Mouse (Mus musculus) 3T3-L1 (cell line): Measurements from ENCODE around the gene Gm10188.

Source experiments
- DNase-seq: peaks from one replicate; pipeline ENCODE4 v3.0.0-alpha.2; 2015; ENCODE audit warnings: low read depth, low spot score

Gm10188 gene

DNA sequence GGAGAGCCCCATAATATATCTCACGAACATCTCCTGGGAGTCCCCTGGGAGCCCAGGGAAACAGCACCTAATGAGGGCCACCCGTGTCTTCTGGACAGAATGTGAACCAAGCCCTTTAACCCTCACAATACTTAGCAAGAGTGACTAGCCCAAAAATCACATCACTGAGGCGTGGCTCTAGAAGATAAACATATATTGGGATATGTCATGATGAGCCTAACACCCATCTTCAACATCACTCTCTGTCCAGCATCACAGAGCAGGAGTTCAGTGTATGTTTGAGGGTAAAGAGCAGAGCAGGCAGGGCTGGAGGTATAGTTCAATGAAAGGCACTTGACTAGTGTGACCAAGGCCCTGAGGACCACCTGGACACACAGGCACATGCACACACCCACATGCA is at the start of gene Gm10188:
Gene Gm10188, minus strand, starts transcription at position 101 of the 400 bp plus-strand sequence.
- no peak for DNase-seq

DNA sequence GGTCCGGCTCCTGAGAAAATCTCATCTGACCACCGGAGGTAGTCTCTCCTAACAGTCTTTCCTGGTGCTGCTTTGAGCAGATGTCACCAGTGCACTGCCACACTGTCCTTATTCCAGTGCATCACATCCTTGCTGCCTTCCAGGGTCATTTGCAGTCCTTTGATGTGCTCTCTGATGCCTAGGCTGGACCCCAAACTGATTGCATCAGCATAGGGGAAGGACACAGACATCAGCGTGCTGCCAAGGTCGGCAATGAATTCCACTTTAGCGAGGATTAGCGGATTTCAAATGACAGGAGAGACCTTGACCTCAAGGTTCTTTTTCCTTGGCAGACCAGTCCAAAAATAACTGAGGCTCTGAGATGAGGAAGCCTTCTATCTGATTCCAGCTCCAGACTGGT is 47.6 kb upstream of the Gm10188 start:
- no peak for DNase-seq

DNA sequence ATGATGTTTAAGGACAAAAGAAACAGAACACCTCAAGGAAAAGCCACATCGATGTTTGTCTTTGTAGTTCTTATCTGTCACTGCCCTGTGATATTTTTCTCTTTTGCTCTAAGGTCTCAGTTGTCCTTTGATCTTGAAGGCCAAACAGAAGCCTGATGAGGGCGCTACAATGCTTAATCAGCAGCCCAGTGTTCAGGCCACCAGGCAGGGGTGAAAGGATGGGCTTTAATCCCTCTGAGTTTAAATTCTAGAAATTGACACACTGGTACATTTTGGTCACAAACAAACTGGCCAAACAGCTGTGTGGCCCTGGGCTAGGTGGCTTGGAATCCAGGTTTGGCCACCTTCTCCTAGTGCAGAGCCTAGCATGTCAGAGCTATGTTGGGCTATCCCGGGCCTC is 47.1 kb upstream of the Gm10188 start:
- no peak for DNase-seq

DNA sequence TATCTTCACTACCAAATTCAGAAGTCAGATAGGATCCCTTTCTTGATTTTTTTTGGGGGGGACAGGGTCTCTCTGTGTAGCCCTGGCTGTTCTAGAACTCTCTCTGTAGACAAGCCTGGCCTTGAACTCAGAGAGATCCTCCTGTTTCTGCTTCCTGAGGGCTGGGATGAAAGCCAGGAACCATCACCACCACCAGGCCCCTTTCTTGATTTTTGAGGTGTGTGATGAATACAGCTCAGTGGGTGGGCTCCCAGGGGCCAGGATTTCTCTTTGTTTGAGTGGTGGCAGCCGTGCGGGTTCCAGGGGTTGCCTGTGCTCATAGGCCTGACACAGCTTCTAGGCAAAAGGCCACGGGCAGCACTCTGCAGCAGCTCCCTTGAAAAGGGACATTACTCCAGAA is 41.7 kb upstream of the Gm10188 start:
- no peak for DNase-seq

DNA sequence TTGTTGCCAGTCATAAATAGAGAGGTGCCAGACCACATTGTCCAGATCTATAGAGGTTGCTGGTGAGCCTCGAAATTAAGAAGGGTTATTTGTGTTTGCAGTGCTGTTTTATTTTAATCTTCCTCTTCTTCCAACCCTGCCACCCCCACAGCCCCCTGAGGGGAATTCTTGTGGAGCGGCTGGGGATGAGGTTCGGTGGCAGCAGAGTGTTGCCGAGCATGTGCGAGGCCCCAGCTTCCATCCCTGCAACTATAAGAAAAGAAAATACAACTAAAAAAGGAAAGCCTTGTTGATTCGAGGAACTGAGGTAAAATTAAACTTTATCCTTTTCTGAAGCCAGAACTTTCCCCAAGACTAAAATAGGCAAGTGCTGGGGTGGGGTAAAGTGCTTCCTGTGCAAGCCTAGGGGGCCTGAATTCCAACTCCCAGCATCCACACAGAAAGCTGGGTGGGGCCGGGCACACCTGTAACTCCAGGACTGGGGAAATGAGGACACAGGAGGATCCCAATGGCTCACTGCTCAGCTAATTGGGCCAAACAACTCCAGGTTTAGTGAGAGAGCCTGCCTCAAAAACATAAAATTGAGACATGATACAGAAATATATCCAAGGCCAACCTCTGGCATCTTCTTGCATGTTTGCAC is 39.0 kb upstream of the Gm10188 start:
- DNase-seq, result no peak

DNA sequence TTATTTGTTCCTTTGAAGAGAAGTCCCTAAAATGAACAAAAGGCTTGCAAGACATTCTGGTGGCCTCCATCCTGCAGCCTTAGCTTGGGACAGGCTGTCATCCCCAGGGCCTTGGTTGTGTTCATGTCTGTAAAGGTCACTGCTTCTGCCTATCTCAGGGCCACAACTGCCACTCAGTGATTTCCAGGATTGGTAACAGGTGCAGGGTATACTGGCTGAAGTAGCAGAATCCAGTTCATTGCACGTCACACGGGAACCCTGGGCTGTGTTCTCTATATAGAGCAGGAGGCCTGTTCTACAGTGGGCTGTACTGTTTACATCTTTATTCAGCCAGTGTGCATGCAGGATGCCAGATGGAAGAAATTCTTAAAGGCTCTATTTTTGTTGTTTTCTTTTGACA is 38.4 kb upstream of the Gm10188 start:
- no peak for DNase-seq

DNA sequence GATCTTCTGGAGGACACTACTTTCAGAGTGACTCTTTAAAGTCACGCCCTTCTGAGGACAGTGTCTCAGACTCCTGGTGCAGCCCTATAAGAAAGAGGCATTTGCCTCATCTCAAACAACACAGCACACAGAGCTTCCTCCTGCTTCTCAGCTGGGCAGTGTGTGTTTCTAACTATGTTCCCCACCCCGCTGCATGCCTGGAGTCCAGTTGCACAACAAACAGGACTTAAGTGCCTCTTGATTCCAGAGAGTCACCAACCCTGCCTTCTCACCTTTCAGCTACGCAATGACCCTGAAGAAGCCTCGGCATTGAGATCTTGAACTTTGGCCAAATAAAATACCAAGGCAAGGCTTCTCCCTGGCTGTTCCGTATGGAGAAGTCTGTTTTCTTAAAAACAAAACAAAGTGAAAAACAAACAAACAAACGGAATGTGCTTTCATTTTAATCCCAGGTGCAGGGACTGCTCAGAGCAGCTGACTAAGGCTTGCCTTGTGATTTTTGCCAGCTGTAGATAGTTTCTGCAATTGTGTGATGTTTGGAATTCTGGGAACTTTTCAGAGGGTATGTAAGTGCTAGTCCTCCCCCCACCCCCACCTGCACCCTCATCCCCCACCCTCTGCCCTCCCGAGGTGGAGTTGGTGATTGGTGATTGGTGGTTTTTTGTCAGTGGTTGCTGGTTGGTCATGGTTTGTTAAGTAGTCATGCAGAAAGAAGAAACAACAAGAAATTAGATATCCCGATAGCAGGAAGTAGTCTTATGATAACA is 37.4 kb upstream of the Gm10188 start:
- peak; percentile 17 for DNase-seq

DNA sequence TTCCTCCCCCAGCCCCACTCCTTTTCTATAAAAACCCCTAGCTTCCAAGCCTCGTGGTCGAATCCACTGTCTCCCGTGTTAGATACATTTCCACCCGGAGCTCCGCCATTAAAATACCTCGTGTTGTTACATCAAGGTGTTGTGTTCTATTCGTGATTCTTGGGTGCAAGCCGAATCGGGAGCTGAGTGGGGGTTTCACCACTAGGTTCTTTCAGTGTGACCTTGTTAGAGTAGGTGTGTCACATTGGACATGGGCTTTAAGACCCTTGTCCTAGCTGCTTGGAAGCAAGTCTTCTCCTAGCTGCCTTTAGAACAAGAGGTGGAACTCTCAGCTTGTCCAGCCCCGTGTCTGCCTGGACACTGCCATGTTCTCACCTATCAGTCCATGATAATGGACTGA is 36.4 kb upstream of the Gm10188 start:
- no peak for DNase-seq

DNA sequence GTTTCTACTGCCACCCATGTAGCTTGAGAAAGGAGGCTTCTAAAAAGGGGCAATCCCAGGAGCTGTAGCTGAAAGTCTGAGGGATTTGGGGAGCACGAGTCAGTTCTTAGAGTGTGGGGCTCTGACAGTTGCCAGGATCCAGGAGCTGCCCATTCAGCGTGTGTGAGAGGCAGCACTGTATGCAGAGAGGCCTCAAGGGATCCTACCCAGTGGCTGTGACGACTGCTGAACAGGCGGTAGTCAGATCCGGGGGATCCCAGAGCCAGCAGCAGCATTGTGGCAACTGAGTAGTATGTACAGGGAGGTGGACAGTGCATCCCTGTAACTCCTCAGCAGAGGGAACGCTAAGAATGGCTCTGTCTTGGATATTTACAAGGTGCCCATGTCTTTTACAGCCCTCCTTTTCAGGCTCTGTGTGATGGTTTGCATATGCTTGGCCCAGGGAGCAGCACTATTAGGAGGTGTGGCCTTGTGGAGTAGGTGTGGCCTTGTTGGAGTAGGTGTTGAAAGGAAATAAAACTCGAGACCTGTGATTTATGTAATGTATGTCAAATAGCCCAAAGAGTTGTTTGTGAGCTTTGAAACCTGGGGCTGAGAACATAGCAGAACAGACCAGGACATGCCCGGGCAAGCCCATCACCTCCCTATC is 35.8 kb upstream of the Gm10188 start:
- peak; percentile 51 for DNase-seq

DNA sequence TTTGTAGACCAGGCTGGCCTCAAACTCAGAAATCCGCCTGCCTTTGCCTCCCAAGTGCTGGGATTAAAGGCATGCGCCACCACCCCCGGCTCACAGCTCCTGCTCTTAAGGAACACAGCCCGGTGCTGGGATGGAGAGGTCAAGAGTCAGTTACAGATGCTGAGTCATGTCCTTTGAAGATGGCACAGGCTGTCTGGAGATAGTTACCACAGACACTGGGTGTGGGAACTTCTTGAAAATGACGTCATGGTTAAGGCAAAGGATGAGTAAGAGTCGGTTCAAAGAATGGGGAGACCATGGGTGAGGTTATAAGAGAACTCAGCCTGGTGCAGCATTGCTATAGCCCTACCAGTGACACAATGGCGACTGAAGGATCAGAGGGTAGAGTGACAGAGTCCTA is 35.0 kb upstream of the Gm10188 start:
- peak; percentile 91 for DNase-seq

DNA sequence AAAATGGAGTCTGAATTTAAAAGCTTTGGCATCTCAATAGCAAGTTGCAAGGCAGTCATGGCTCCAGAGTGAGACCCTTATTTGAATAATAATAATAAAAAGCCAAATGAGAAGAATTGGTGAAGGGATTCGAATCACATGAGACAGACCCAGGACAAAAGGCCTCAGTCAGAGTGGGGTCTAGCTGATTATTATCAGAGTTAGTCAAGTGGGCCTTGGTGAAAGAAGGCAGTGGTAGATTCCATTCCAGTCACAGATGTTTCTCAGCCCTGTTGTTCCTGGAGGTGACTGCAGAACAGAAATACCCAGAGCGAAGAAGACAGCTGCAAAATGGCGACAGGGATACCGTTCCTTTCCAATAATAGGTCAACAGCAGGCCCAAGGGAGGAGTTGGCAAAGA is 34.1 kb upstream of the Gm10188 start:
- DNase-seq, result no peak

DNA sequence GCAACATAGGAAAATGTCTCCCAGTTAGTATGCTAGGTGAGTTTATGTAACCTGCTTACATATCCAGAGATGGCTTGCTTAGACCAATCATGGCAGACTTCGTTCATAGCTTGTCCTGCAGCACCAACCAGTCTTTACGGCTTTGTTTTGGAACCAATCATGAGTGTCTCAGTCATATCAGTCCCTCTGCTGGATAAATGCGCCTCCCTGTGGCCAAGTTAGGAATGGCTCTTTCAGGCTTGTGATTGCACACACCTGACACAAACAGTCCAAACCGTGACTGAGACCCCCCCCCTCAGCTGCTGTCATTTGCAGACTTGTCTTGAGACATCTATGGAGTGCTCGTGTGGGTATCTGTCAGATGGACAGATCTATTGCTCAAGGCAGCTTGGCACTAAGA is 31.5 kb upstream of the Gm10188 start:
- DNase-seq, result peak; percentile 11

DNA sequence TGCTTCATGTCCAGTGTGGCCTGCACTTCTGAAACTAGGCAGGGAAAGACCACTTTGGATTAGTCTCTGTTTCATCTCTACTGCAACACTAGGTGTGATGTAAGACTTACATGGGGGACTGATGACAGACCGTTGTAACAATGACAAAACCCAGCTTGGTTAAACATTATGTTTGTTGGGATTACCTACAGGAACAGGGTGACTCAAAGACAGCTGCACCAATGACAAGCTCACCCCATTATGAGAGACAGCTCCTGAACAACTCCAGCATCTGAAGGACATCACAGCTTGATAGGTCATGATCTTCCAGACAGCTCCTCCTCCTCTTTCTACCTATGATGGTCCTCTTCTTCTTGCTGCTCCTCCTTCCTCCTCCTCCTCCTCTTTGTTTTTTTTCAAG is 30.8 kb upstream of the Gm10188 start:
- no peak for DNase-seq

DNA sequence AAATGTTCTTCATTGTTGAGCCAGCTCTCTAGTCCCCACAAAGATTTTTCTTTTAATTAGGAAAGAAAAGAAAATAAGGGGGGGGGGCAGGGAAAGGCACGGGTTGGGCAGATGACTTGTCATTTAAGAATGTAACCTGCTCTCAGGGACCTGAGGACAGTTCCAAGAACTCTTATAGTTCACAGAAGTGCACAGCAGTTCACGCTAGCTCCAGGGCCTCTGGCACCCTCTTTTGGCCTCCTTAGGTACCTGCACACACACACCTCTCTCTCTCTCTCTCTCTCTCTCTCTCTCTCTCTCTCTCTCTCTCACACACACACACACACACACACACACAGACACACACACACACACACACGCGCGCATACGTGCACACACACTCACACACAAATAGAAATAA is 24.9 kb upstream of the Gm10188 start:
- DNase-seq, result peak; percentile 28

DNA sequence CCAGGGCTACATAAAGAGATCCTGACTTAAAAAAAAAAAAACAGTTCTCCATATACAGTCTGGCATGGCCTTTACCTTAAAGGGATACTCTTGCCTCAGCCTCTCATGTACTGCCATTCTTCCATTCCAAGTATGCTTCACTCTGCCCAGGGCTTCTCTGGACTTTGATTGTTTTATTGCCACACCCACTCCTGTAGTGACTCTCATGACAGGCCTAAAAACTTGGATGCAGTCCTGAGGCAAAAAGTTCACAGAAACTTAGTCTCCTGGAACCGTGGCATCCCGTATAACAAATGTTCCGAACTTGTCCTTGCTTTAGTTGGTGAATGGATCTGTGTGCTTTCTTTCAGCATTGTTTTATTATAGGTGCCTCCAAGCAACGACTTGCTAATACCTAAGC is 17.1 kb upstream of the Gm10188 start:
- DNase-seq, result no peak

DNA sequence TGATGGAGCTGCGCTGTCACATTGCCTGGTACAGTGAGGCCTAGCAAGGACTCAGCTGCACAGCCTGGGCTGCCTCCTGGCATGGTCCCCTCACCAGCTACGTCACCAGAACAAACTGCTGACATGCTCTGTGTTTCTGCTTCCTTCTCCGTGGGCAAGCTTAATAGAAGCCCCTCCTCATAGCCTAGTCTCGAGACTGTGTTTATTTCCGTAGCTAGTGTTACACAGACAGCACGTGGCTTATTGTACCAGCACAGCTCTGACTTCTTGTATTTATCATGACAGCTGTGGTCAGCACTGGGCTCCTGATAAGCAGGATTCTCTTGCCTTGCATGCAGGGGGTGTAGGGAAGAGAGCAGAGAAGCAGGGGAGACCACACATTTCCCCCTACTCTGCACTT is 16.6 kb upstream of the Gm10188 start:
- no peak for DNase-seq

DNA sequence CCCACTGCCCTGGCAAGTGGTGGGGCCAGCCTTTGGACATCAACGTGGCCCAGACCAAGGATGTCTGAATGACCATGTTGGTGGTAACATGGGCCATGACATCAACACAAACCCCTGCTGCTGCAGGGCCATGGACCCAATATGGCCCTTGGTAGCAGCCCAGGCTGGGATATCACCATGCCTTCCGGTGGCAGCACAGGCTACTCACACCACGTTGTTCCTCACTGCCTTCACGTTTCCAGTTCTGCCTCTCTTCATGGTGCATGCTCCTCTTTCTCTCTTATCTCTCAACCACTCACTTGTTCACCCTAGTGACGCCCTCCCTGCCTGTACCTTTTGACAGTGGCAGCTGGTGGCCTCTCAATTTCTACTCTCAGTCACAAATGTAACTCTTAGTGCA is 15.4 kb upstream of the Gm10188 start:
- no peak for DNase-seq

DNA sequence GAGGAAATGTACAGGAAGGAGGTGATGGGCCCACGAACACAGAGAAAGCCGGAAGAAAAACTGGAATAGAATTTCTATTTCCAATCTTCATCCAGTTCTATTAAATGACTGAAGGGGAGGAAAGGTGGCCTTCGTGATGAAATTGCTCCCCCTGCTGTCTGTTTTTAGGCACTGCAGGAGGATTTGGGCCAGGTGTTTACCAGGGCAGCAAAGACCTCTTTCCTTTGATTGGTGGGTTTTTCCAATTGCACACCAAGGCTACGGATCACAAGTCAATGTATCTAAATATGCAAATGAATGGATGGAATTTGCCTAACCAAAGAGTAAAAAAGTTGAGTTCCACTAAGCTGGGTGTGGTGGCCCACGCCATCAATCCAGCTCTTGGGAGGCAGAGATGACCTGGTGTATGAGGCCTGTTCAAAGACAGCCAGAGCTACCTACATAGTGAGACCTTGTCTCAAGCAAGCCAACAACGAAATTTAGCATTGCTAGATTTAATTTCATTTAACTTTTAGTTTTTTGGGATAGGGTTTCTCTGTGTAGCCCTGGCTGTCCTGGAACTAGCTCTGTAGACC is 8.1 kb upstream of the Gm10188 start:
- peak; percentile 80 for DNase-seq

DNA sequence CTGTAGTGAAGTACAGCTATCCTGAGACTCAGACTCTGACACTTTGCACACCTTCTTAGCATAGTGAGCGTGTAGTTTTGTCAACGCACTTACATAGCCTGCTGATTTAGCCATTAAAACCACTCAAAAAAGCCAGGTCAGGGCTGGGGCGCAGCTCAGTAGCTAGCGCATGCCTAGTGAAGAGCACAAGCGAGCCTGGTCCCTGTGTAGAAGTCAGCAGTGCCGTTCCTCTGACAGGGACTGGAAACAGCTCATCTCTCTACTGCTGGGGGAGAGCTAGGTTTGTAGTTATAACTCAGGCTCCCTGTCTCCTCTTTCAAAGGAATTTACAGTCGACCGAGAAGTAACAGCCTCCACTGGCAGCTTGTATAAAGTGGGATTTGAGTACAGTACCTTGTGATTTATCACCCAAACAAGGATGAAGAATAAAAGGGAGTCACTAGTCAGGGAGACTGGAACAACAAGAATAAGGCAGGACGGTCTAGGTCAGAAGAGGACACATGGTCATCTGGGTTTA is 5.2 kb upstream of the Gm10188 start:
- DNase-seq, result no peak

DNA sequence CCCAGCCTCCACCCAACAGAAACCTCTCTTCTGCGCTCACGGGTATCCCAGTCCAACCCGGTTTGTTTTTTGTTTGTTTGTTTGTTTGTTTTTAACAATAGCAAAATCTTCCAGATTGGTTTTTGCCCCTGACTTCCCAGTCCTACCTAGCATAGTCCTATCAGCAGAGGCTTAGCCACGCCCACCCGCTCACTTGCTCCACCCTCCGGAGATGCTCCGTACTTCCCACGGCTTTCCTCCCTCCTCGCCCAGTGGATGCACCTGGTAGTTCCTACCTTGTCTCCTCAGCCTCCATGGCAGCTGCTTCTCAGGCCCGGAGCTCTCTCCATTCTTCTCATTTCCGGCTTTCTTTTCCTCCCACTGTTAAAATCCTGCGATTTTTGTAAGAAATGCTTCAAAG is 4.0 kb upstream of the Gm10188 start:
- no peak for DNase-seq

DNA sequence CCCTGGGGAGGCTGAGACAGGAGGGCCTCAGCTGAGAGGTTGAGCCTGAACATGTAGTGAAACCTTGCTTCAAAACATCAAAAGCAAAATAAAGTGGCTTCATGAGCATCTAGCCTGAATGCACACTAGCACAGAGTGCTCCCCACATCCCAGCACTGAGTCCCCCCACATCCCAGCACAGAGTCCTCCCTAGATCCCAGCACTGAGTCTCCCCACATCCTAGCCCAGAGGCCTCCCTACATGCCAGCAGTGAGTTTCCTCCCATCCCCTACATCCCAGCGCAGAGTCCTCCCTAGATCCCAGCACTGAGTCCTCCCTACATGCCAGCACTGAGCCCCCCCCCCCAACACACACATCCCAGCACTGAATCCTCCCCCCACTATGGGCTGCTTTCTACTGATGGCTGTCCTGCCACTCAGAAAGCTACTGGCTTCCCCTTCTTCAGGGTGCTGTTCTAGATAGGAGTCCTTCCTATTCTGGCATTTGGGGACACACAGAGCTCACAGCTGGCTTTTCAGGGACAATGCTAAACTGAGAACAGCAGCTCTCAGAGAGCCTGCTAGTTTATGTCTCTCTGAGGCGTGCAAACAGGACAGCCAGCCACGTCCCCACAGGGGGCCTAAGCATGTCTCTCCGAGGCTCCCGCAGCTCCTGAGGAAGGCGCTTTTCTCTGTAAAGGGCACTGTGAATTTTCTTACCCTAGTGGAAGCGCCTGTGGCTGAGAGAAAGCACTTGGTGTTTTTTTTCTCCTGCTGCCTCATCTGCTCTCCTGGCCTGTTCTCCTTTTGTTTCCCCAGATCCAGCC is 2.1 kb upstream of the Gm10188 start:
- DNase-seq, result no peak
